Mouse (Mus musculus) cortical plate, adult 2 months (tissue): ENCODE measurements at regions not wholly inside any gene's neighbourhood (a gene's known extent, or its start where the extent isn't known, plus 50 kb on each side); places are given as distances from the start of the nearest gene placed in this dataset.

Experiments used
- CTCF ChIP-seq: fragments of 200-500 bp; IDR thresholded peaks from 2 replicates; pipeline ENCODE4 v1.5.1; 2011; ENCODE audit warnings: mild to moderate bottlenecking, control low read depth, low read length; ENCODE audit not compliant: insufficient read depth; ENCODE audit errors: extremely low read depth
- POLR2A ChIP-seq: fragments of 200-500 bp; IDR thresholded peaks from 2 replicates; pipeline ENCODE4 v1.6.1; 2011; ENCODE audit warnings: mild to moderate bottlenecking, low read length, control low read depth; ENCODE audit not compliant: insufficient read depth; ENCODE audit errors: extremely low read depth

DNA sequence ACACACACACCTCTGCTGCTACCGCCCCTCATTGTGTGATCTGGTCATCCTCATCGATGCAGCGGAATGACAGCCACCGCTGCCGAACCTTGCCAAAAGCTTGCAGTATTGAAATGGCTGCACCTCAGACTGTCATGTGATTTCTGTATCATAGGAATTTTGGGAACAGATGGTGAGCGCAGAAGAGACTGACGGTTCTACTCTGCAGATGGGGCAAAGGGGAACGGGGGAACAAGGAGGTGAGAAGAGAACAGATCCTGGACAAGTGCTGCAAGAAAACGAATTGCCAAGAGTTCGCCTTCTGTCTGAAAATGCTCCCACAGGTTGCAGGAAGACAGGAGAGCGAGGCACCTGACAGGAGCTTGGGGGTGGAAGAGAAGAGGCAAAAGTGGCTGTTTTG, 96.9 kb upstream of the Smarca2 start:
- no peak for TF ChIP-seq CTCF
- TF ChIP-seq POLR2A, result no peak
